In the genomic region with DNA sequence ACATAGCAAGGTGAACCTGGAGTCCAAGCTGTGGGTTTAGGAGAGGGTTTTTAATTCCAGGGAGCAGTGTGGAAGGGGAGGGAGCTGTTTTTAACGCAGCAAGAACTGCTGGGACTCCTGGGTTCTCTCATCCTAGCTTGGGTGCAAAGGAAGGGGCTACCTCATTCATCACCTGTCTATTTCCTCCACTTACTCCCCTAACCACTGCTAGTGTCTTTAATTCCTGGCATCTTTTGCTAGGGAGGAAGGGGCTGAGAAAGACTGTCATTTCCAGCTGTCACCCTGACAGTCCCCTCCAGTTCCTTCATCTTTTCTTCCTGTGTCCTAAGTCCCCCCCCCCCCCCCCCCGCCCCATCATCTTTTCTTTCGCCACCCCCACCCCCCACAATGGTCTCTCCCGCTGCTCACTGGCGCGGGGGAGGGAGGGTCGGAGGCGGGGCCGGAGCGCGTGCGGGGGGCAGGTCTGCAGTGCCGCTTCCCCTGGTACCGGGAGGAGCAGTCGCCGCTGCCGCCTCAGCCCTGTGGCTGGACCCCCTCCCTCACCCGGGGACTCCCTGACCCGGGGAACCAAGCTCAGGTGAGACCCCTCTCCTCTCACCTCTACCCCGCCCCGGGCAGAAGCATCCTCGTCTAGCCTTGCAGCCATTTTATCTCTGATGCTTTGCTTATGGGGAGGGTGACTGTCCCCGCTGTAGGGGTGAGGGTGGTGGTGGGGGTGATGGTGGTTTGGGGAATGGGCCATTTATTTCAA, we compare ENCODE assay signal across 8 mouse cellular contexts. TPM values are rescaled to one million over a fixed set of nuclear protein-coding genes. Genes with fewer than 3 reads are reported as not detected.
DNase-seq lines count a peak whose midpoint lies in the region; ATAC-seq lines count a peak whose summit lies in the region.

A gene (plus strand): TSS at position 425 of the 751 bp plus-strand sequence.

- 1% methylated on average over 11 of the region's 23 CpGs for WGBS in embryonic facial prominence, embryonic 11.5 days
- 1% methylated on average over 19 of the region's 23 CpGs for WGBS in hindbrain, embryonic 10.5 days
- WGBS in midbrain, embryonic 11.5 days: 1% methylated on average over 8 of the region's 23 CpGs

- peak within 1 kb of the TSS; percentile 41 for H3K4me3 ChIP-seq in erythroblast, embryonic 14.5 days (replicated peaks)
- peak within 1 kb of the TSS; percentile 51 for H3K4me3 ChIP-seq in embryonic facial prominence, embryonic 11.5 days (ENCODE audit: low read depth, low read length)
- H3K4me3 ChIP-seq in hindbrain, embryonic 10.5 days: peak within 1 kb of the TSS; percentile 64
- H3K4me3 ChIP-seq in midbrain, embryonic 11.5 days (ENCODE audit: low read depth, low read length): peak within 1 kb of the TSS; percentile 40

- no peak within 1 kb of the TSS for H3K27ac ChIP-seq in embryonic facial prominence, embryonic 11.5 days (replicated peaks; ENCODE audit: low read depth, low read length)
- peak within 1 kb of the TSS; percentile 84 for H3K27ac ChIP-seq in hindbrain, embryonic 10.5 days
- 0 out of 2 replicates have a peak within 1 kb of the TSS, but pooled peaks have one; percentile 25 for H3K27ac ChIP-seq in midbrain, embryonic 11.5 days (ENCODE audit: low read depth, low read length)

- ATAC-seq in erythroblast, adult 5-6 weeks (replicated peaks; ENCODE audit: low FRiP score, poor library complexity, severe bottlenecking): no peak
- ATAC-seq in embryonic facial prominence, embryonic 11.5 days (replicated peaks; ENCODE audit: insufficient number of reproducible peaks, low FRiP score, low TSS enrichment, low read depth): peak; percentile 44; the same call in 1 of the 2 replicates
- ATAC-seq in midbrain, embryonic 11.5 days (ENCODE audit: low FRiP score): peak; percentile 68

- peaks cover 51% of the 10 kb centered on the region for H3K27me3 ChIP-seq in erythroblast, embryonic 14.5 days (ENCODE audit: control insufficient read depth)
- H3K27me3 ChIP-seq in embryonic facial prominence, embryonic 11.5 days (ENCODE audit: control insufficient read depth, insufficient read depth, low read length): no peaks in the 10 kb centered on the region; the same call in 1 of the 2 replicates
- H3K27me3 ChIP-seq in hindbrain, embryonic 10.5 days (ENCODE audit: insufficient read depth, poor library complexity, severe bottlenecking): no peaks in the 10 kb centered on the region
- H3K27me3 ChIP-seq in midbrain, embryonic 11.5 days (ENCODE audit: control insufficient read depth, insufficient read depth, low read length): no peaks in the 10 kb centered on the region

- H3K36me3 ChIP-seq in erythroblast, embryonic 14.5 days (ENCODE audit: control insufficient read depth): peaks cover 32% of the 10 kb centered on the region
- H3K36me3 ChIP-seq in embryonic facial prominence, embryonic 11.5 days (replicated peaks; ENCODE audit: control insufficient read depth, insufficient read depth, low read depth, low read length): peaks cover 2% of the 10 kb centered on the region; the same call in 1 of the 2 replicates
- peaks cover 40% of the 10 kb centered on the region for H3K36me3 ChIP-seq in hindbrain, embryonic 10.5 days
- 0 out of 2 replicates have a peak, but pooled peaks cover 2% of the 10 kb centered on the region for H3K36me3 ChIP-seq in midbrain, embryonic 11.5 days (ENCODE audit: control insufficient read depth, insufficient read depth, low read length)

- H3K9me3 ChIP-seq in erythroblast, embryonic 14.5 days (ENCODE audit: control insufficient read depth, low read length): no peaks in the 10 kb centered on the region
- H3K9me3 ChIP-seq in embryonic facial prominence, embryonic 11.5 days (replicated peaks; ENCODE audit: control insufficient read depth, low read length): no peaks in the 10 kb centered on the region
- H3K9me3 ChIP-seq in hindbrain, embryonic 10.5 days: no peaks in the 10 kb centered on the region
- H3K9me3 ChIP-seq in midbrain, embryonic 11.5 days (ENCODE audit: control insufficient read depth, low read length): no peaks in the 10 kb centered on the region

- no peak for DNase-seq in adrenal gland, adult 8-10 months
- DNase-seq in embryonic facial prominence, embryonic 11.5 days (ENCODE audit: low spot score): peak; percentile 41
- DNase-seq in hindbrain, embryonic 10.5 days (ENCODE audit: low spot score): no peak
- no peak for DNase-seq in left cerebral cortex, adult 8-10 months (ENCODE audit: low spot score in 2 of 2)
- peak; percentile 86 for DNase-seq in midbrain, embryonic 11.5 days (ENCODE audit: low spot score, missing footprints)
- peak; percentile 24 to 63 for DNase-seq in spleen, postnatal 10 days (ENCODE audit: low spot score in 2 of 2)

- H3K9ac ChIP-seq in embryonic facial prominence, embryonic 11.5 days (replicated peaks; ENCODE audit: low read length): peak within 1 kb of the TSS; percentile 71
- peak within 1 kb of the TSS; percentile 69 for H3K9ac ChIP-seq in midbrain, embryonic 11.5 days (ENCODE audit: low read length)

- H3K4me2 ChIP-seq in embryonic facial prominence, embryonic 11.5 days (ENCODE audit: low read depth, low read length): peak within 1 kb of the TSS; percentile 90
- H3K4me2 ChIP-seq in midbrain, embryonic 11.5 days: peak within 1 kb of the TSS; percentile 69

- H3K4me1 ChIP-seq in erythroblast, embryonic 14.5 days (ENCODE audit: control insufficient read depth): peaks cover 9% of the 10 kb centered on the region
- H3K4me1 ChIP-seq in embryonic facial prominence, embryonic 11.5 days (ENCODE audit: control insufficient read depth, insufficient read depth, low read length): no peaks in the 10 kb centered on the region
- H3K4me1 ChIP-seq in hindbrain, embryonic 10.5 days (replicated peaks): peaks cover 25% of the 10 kb centered on the region
- peaks cover 20% of the 10 kb centered on the region for H3K4me1 ChIP-seq in midbrain, embryonic 11.5 days (ENCODE audit: control insufficient read depth, insufficient read depth, low read length)

RNA-seq across cellular contexts. Expression of the gene that starts here (rescaled TPM):
- polyA plus RNA-seq in erythroblast, embryonic 14.5 days (2012): not detected in 2 replicates
- total RNA-seq in erythroblast, adult 5-6 weeks (2015; ENCODE audit: low replicate concordance): not detected in 2 replicates
- total RNA-seq in erythroblast, adult 5-6 weeks (2017; ENCODE audit: low replicate concordance): not detected in 2 replicates
- total RNA-seq in adrenal gland, adult 8-10 months (2022): 10 to 100 TPM in 3 of 4 experiments, 1 to 10 TPM in 1; 9.4 to 16.7 (median 13.6) TPM
- polyA plus RNA-seq in embryonic facial prominence, embryonic 11.5 days (2014; fragmentation: Nextera tagmentation; extraction: Ambion mirVana): 4.3 and 4.8 TPM in 2 replicates
- polyA plus RNA-seq in hindbrain, embryonic 10.5 days (2016; fragmentation: Nextera tagmentation; extraction: Ambion mirVana): 3.7 and 15.3 TPM in 2 replicates
- total RNA-seq in left cerebral cortex, adult 8-10 months (2022): 100 to 1,000 TPM; 434 to 460 (median 443) TPM
- polyA plus RNA-seq in midbrain, embryonic 11.5 days (2014; fragmentation: Nextera tagmentation; extraction: Ambion mirVana): 9.4 and 10.3 TPM in 2 replicates

Comparison
In these comparisons a context has a peak if more than half of its experiments do, and no peak if none do; other contexts are left out.
1. RNA of the gene that starts here (total RNA-seq): 434 to 460 TPM in left cerebral cortex, adult 8-10 months; 9.4 to 16.7 TPM in adrenal gland, adult 8-10 months and not detected in erythroblast, adult 5-6 weeks; every median in the first group is over 10 times any median in the second.
2. DNase-seq: peak in embryonic facial prominence, embryonic 11.5 days (single experiment), midbrain, embryonic 11.5 days (single experiment) and spleen, postnatal 10 days (2 of 2); none in adrenal gland, adult 8-10 months (single experiment), hindbrain, embryonic 10.5 days (single experiment) and left cerebral cortex, adult 8-10 months (0 of 2).
3. Peak in every context shown above with its lines, with median percentiles within 50 percentile points of each other: H3K4me3 ChIP-seq.